Mouse (Mus musculus): Measurements from ENCODE around the gene Mboat2.

Gene Mboat2

DNA sequence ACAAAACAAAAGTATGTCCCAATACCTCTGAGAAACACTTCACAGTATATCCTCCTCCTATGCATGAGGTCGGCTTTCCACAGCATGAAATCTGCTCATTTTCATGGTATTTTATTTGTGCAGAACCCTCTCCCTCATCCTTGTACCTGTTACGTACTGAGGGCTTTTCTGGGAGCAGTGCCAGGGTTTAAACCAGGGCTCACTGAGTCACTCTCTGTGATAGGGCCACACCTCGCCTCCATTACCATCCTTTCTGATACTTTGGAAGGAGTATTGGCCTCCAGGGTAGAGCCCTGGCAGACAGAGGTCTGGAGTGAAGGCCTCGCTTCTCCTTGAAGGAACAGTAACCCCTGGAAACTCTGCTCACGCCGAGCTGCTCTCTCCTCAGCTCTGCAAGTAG is 174.7 kb downstream of the Mboat2 start:
- peak in 1 of 2 experiments; percentile 43 for DNase-seq (ENCODE audit: inconsistent age in 2 of 2, low spot score in 1 of 2)

DNA sequence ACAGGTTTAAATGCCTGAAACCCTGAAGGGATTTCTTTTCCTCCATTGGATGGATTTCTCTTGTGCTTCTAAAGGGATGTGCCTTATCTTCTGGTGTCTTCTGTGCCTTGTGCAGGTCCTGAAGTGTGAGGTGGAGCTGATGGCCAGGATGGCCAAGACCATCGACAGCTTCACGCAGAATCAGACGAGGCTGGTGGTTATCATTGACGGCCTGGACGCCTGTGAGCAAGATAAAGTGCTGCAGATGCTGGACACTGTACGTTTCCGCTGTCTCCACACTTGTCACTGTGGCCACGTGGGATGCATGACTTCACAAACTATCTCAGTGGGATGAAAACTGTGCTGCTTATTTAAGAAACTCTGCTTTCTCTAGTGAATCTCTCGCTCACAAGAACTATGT is 179.3 kb downstream of the Mboat2 start:
- no peak for DNase-seq (ENCODE audit: inconsistent age in 2 of 2, low spot score in 1 of 2)

- no peak for DNase-seq (ENCODE audit: inconsistent age in 2 of 2, low spot score in 1 of 2)
These were observed 179.7 kb downstream of the Mboat2 start for GRCm38 (mm10) chr12:25010416-25010815.

- no peak for DNase-seq (ENCODE audit: inconsistent age in 2 of 2, low spot score in 1 of 2)
These were observed 181.2 kb downstream of the Mboat2 start for GRCm38 (mm10) chr12:25011733-25012367.

GRCm38 (mm10) chr12:25012555-25013540 is 182.2 kb downstream of the Mboat2 start:
- peak; percentile 66 to 81 for DNase-seq (ENCODE audit: inconsistent age in 2 of 2, low spot score in 1 of 2)

All from adrenal gland, adult (tissue).